Mouse (Mus musculus) CH12.LX (cell line): Measurements from ENCODE around the gene Omt2b.
"Not testable (repeated sequence)": the region's sequence is repeated elsewhere in the genome, so short reads cannot be mapped to it uniquely, and the experiment has no call there.

Experiments used
- CTCF ChIP-seq, 2 experiments: IDR thresholded peaks in 1 of 2; conservative IDR thresholded peaks in 1 of 2; 2 replicates each; pipeline ENCODE4 v1.5.1; 2011 to 2012; ENCODE audit warnings: low read depth in 2 of 2, low read length in 2 of 2, improper control_type of control experiment in 1 of 2, inconsistent platforms in 1 of 2, mild to moderate bottlenecking in 1 of 2, moderate library complexity in 1 of 2
- MYC ChIP-seq: IDR thresholded peaks from 2 replicates; pipeline ENCODE4 v1.6.1; 2011; ENCODE audit warnings: low read depth, mild to moderate bottlenecking, improper control_type of control experiment, low read length
- POLR2A ChIP-seq: IDR thresholded peaks from 2 replicates; pipeline ENCODE4 v1.6.1; 2011; ENCODE audit warnings: low read depth, mild to moderate bottlenecking, improper control_type of control experiment, low read length
- TBP ChIP-seq: conservative IDR thresholded peaks from 2 replicates; pipeline ENCODE4 v1.6.1; 2011; ENCODE audit warnings: low read depth, low read length, improper control_type of control experiment

DNA sequence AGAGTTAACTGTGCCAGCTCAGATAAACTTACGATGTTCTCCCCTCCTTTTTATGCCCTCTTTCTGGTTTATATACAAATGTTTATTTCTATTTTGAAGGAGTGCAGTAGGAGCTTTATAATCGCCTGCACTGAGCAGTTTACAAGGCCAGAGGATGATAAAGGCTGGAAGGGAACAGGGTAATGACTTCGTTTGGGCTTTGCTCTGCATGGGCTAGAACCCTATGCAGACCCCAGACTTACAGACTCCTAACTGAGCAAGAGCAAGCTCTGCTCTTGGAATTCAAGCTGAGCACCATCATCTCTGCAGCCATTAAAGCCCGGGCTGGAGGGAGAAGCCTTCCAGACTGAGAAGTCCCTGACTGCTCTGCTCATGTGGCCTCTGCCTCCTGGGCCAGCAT lies 17.8 kb downstream of the Omt2b start:
- TF ChIP-seq TBP; CTCF (conservative IDR thresholded peaks at IDR 0.05 in 1 of 2, IDR thresholded peaks at IDR 0.05 in 1 of 2; ENCODE audit: low read depth in 2 of 2, low read length in 2 of 2); POLR2A; MYC: not testable (repeated sequence)
